Mouse (Mus musculus) heart, embryonic 12.5 days (tissue): ENCODE data around the gene Man1c1. TPM values are rescaled to one million over a fixed set of nuclear protein-coding genes. Genes with fewer than 3 reads are reported as not detected.
A peak's percentile ranks its signal among the peaks of the same experiment; 100 is the strongest.

ENCODE experiments used
- ATAC-seq: fragments of 200-750 bp; cut with Nextera tagmentation; 2 replicates; pipeline ENCODE4 v1.8.0; 2017; ENCODE audit warnings: moderate TSS enrichment, moderate library complexity; ENCODE audit not compliant: insufficient number of reproducible peaks, low FRiP score
- H3K27ac ChIP-seq: fragments of 300-500 bp; sonication (generic); 2 replicates; pipeline ENCODE4 v1.5.1; 2016; ENCODE audit warnings: mild to moderate bottlenecking, moderate library complexity; ENCODE audit not compliant: poor library complexity, severe bottlenecking
- H3K27me3 ChIP-seq: fragments of 300-500 bp; sonication (generic); replicated peaks from 2 replicates; pipeline ENCODE4 v1.6.1; 2016; ENCODE audit warnings: mild to moderate bottlenecking, moderate library complexity
- H3K36me3 ChIP-seq: fragments of 300-500 bp; sonication (generic); 2 replicates; pipeline ENCODE4 v1.6.1; 2016; ENCODE audit warnings: mild to moderate bottlenecking, moderate library complexity
- H3K4me1 ChIP-seq: fragments of 300-500 bp; sonication (generic); replicated peaks from 2 replicates; pipeline ENCODE4 v1.6.1; 2016; ENCODE audit warnings: mild to moderate bottlenecking
- H3K4me2 ChIP-seq: fragments of 300-500 bp; sonication (generic); 2 replicates; pipeline ENCODE4 v1.6.1; 2016; ENCODE audit warnings: mild to moderate bottlenecking, moderate library complexity
- H3K4me3 ChIP-seq: fragments of 300-500 bp; sonication (generic); 2 replicates; pipeline ENCODE4 v1.5.1; 2016; ENCODE audit warnings: mild to moderate bottlenecking
- H3K9ac ChIP-seq: fragments of 300-500 bp; sonication (generic); 2 replicates; pipeline ENCODE4 v1.6.1; 2016; ENCODE audit warnings: mild to moderate bottlenecking, moderate library complexity
- H3K9me3 ChIP-seq: fragments of 300-500 bp; sonication (generic); replicated peaks from 2 replicates; pipeline ENCODE4 v1.6.1; 2016; ENCODE audit warnings: mild to moderate bottlenecking, moderate library complexity
- WGBS: fragments of 180-500 bp; shearing (Covaris S2); methylation state at CpG from one replicate; pipeline ENCODE4 v1.1.7; 2016; 5-methylcytosine and 5-hydroxymethylcytosine counted together
- polyA plus RNA-seq: library from polyadenylated mRNA; unstranded; fragments of >200 nt; fragmentation: Nextera tagmentation; extraction: Ambion mirVana; gene quantifications from 2 replicates; pipeline ENCODE4 v1.2.1, GENCODE M21; 2016

Gene Man1c1
- polyA plus RNA-seq, 1 experiment from 2014 or later: 12.2 TPM

DNA sequence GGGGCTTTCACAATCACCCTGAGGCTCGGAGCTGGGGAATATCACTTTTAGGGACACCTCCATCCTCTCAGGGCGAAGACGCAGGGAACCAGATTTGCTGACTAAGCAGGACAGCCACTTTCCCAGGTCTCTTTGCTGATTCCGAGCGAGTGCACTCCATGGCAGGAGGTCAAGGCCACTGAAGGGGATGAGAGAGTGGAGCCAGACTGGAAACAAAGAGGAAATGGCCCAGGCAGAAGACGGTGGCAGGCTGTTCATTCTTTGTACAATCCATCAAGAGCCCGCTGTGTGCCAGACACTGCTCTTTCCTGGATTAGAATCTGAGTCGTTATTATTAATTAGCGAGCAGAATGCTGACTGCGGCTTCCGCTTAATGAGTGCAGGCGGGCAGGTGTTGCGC, 70.1 kb downstream of the Man1c1 start:
- Histone ChIP-seq H3K9ac (no peak overlapping the region), H3K36me3 (peaks cover 5% of the 10 kb centered on the region; the same call in 1 of the 2 replicates), H3K4me1 (peaks cover 85% of the 10 kb centered on the region), H3K27ac (no peak overlapping the region), H3K4me3 (no peak overlapping the region), H3K9me3 (no peaks in the 10 kb centered on the region; the same call in 1 of the 2 replicates), H3K4me2 (no peak overlapping the region), H3K27me3 (no peaks in the 10 kb centered on the region)
- ATAC-seq: no peak
- 79% methylated on average over 13 of the region's 13 CpGs for WGBS

DNA sequence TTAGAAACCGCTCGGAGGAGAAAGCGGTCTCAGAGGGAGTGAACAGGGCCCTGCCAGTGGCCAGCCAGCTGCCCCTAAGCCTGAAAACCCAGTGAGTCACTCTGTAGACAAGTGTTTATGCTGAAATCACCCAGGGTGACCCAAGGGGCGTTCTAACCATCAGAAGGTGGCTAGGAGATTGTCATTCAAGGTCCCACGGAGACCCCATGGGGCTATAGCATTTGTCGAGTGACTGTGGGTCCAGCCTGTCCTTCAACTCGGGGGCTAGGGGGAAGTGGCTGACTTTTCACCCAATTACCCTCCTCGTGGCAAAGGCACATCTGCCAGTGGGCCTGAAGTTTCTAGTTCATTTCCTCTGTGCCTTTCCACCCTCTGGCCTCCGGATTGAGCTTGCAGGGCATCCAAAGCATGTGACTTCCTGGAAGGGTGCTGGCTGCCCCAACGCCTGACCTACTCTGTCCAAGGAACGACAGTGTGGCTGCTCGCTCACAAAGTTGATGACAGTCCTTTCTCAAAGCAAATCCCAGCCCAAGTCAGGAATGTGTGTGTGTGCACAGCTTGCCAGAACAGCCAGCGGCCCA, 71.9 kb downstream of the Man1c1 start:
- peak; percentile 56 for ATAC-seq
- peak overlapping the region; percentile 17 for H3K9ac ChIP-seq
- 25% methylated on average over 13 of the region's 13 CpGs for WGBS

DNA sequence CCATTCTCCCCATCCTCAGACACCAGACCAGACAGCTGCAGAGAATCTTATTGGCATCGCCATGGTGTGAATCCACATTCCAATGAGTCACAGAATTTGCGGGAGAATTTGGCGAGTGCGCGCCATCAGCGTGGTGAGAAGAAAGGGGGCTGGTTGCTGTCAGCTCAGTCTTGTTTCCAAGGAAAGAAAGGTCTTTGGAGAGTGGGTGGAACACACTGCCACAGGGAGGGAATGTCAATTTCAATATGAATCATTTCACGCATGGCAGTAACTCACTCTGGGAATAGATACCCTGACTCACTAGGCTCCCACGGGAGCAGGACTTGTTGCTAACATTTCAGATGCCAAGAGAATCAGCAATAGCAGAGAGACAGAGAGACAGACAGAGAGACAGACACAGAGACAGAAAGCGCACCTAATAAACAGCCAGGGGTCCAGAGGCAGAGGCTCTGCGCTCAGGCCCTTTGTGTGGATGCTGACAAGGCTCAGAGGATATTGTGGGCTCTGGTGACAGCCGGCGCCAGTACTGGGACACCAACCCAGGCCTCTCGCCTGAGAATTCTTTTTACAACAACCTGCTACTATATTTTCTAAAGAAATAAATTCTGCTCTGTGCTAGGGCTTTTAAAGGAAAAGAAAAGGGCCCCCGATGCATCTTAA, 72.5 kb downstream of the Man1c1 start:
- 64% methylated on average over 14 of the region's 14 CpGs for WGBS
- Histone ChIP-seq H3K9ac (peak overlapping the region; percentile 17; the same call in 1 of the 2 replicates), H3K4me3 (no peak overlapping the region), H3K36me3 (no peaks in the 10 kb centered on the region), H3K9me3 (no peaks in the 10 kb centered on the region), H3K27me3 (no peaks in the 10 kb centered on the region), H3K27ac (peak overlapping the region; percentile 94), H3K4me1 (peaks cover 91% of the 10 kb centered on the region), H3K4me2 (peak overlapping the region; percentile 8; the same call in 1 of the 2 replicates)
- ATAC-seq: no peak

More for the DNA sequence above, 71.9 kb downstream of the Man1c1 start:
- no peak overlapping the region for H3K4me3 ChIP-seq
- H3K27ac ChIP-seq: peak overlapping the region; percentile 94
- no peaks in the 10 kb centered on the region for H3K27me3 ChIP-seq
- no peaks in the 10 kb centered on the region for H3K9me3 ChIP-seq
- peak overlapping the region; percentile 8; the same call in 1 of the 2 replicates for H3K4me2 ChIP-seq
- H3K36me3 ChIP-seq: no peaks in the 10 kb centered on the region
- peaks cover 91% of the 10 kb centered on the region for H3K4me1 ChIP-seq

DNA sequence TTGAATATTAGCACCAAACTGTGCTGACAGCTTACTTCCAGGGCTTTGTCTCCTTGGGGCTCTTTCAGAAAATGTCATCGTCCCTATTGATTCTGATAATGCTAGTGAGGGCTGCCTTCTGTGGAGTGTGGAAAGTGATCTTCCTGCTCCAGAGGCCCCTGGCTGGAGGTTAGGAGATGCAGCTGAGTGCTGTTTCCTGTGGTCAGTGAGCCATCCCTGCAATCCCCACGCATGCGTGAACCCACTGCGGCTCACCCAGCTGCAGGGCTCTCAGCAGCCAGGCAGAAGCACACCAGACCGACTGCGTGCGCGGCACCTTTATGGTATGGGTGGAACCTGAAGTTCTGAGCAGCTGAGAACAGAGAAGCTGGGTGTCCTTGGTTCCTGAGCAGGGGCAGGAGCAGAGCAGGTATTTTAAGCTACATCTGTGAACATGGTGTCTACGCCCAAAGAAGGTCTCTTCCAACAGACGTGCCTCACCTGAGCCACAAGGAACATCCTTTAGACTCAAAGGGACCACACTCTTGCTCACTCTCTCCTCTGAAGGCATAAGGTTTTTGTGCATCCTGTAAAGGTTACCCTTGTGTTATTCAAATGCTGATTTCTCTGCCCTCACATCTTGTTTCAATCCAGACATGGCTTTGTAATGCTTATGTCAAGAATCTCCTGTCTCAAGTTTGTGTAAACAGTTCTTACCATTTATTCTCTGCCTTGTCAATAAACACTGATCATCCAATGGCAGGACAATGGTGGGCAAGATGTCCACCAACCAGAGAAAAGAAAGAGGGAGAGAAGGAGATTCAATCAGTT, 75.3 kb downstream of the Man1c1 start:
- Histone ChIP-seq H3K27ac (peak overlapping the region; percentile 95), H3K4me1 (peaks cover 92% of the 10 kb centered on the region)
- ATAC-seq: no peak

DNA sequence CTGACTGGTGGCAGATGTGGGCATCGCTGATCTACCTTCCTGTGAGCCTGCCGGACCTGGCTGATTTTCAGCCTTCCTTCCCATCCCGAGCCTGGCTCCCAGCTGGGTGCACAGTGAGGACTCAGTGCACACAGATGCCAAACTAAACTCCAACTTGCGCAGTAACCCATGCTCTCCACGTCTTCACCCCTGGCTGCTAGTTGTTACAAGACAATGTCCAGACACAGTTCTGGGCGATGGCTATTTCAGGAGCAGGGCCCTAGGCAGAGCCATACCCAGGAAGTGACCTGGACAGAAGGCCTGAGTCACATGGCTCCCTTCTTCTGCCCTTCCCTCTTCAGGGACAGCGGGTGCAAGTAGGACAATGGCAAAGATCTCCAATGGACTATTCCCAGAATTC, 76.0 kb downstream of the Man1c1 start:
- peak overlapping the region; percentile 95 for H3K27ac ChIP-seq
- H3K9ac ChIP-seq: peak overlapping the region; percentile 37; the same call in 1 of the 2 replicates

More for the DNA sequence above, 75.3 kb downstream of the Man1c1 start:
- Histone ChIP-seq H3K9ac (peak overlapping the region; percentile 56; the same call in 1 of the 2 replicates), H3K4me2 (no peak overlapping the region), H3K36me3 (no peaks in the 10 kb centered on the region), H3K4me3 (no peak overlapping the region), H3K27me3 (no peaks in the 10 kb centered on the region), H3K9me3 (no peaks in the 10 kb centered on the region)
- 53% methylated on average over 10 of the region's 10 CpGs for WGBS

DNA sequence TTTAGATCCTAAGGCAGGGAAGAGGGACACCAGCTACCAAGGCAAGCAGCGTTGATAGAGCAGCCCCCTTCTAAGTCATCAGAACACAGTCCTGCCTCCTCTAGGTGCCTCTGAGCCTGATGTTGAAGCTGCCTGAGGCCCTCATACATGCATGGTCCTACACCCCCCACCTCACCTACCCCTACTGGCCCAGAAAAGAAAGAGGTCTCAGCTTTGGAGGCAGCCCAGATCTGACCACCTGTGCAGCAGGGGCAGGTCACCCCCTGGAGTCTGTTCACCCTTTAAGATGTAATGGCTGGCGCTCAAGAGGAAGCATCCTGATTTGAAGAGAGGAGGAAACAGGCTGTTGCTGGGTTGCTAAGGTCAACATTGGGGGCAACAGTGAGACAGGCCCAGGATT, 77.2 kb downstream of the Man1c1 start:
- ATAC-seq: no peak
- no peak overlapping the region for H3K4me3 ChIP-seq
- no peak overlapping the region for H3K9ac ChIP-seq
- 39% methylated on average over 2 of the region's 2 CpGs for WGBS
- H3K9me3 ChIP-seq: 0 out of 2 replicates have a peak, but pooled peaks cover 3% of the 10 kb centered on the region
- H3K4me1 ChIP-seq: peaks cover 76% of the 10 kb centered on the region
- H3K27me3 ChIP-seq: no peaks in the 10 kb centered on the region
- H3K27ac ChIP-seq: peak overlapping the region; percentile 77
- H3K36me3 ChIP-seq: no peaks in the 10 kb centered on the region
- no peak overlapping the region for H3K4me2 ChIP-seq

More for the DNA sequence above, 76.0 kb downstream of the Man1c1 start:
- H3K9me3 ChIP-seq: no peaks in the 10 kb centered on the region
- no peaks in the 10 kb centered on the region for H3K27me3 ChIP-seq
- H3K4me1 ChIP-seq: peaks cover 87% of the 10 kb centered on the region
- peak; percentile 79 for ATAC-seq
- H3K4me3 ChIP-seq: no peak overlapping the region
- peak overlapping the region; percentile 18 for H3K4me2 ChIP-seq
- no peaks in the 10 kb centered on the region for H3K36me3 ChIP-seq
- WGBS: 21% methylated on average over 7 of the region's 7 CpGs

DNA sequence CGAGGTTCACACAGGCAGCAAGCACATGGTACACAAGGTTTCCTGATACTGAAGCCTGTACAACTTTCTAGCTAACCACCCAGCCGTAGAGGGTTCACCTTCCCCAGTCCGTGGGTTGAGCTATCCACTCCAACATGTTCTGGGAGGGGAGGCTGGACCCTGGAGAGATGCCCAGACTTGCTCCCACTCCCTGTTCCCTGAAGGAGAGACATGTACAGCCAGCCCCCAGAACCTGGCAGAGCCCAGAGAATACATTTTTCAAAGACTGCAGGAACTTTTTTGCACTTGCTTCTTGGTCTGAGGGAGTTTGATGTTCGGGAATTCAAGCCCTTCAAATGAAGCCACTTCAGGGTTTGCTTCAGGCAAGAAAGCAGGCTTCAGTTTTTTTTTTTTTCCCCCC, 77.7 kb downstream of the Man1c1 start:
- no peak for ATAC-seq
- WGBS: 46% methylated on average over 4 of the region's 4 CpGs
- no peak overlapping the region for H3K4me2 ChIP-seq
- H3K36me3 ChIP-seq: no peaks in the 10 kb centered on the region
- H3K27ac ChIP-seq: peak overlapping the region; percentile 77
- H3K9me3 ChIP-seq: 0 out of 2 replicates have a peak, but pooled peaks cover 3% of the 10 kb centered on the region
- H3K27me3 ChIP-seq: no peaks in the 10 kb centered on the region
- no peak overlapping the region for H3K9ac ChIP-seq
- H3K4me3 ChIP-seq: no peak overlapping the region
- peaks cover 71% of the 10 kb centered on the region for H3K4me1 ChIP-seq

DNA sequence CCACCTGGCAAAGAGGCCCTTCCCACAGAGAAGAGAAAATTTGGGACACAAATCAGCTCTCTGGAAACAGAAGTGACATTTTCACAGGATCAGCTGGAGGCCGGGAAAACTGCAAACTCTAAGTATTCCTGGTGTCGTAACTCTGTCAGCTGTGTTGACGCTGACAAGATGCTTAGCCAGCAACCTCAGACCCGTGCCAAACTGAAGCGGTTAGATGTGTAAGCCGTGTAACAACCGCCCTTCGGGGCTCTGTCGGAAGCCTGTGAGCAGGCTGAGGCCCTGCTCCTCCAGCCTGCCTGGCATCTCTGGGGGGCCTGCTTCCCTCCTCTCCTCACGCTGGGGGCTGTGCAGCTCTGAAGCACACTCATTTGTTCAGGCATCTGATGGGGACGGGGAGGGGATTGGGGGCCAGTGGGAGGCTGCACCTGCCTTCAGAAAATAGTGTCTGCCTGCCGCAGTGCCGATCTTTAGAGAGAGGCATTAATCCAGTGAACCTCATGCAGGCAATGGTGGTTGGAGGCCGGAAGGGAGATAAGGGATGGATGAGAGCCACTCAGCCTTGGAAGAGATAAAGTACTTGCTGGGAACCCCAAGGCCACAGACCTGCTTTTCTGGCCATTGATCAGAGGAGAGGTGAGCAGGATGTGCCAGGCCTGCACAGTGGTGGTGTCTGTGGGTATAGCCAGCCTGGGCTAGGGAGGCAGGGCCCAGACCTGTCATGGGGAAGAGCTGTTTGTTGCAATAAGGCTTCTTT, 79.8 kb downstream of the Man1c1 start:
- Histone ChIP-seq H3K9me3 (0 out of 2 replicates have a peak, but pooled peaks cover 3% of the 10 kb centered on the region), H3K27ac (peak overlapping the region; percentile 59)

DNA sequence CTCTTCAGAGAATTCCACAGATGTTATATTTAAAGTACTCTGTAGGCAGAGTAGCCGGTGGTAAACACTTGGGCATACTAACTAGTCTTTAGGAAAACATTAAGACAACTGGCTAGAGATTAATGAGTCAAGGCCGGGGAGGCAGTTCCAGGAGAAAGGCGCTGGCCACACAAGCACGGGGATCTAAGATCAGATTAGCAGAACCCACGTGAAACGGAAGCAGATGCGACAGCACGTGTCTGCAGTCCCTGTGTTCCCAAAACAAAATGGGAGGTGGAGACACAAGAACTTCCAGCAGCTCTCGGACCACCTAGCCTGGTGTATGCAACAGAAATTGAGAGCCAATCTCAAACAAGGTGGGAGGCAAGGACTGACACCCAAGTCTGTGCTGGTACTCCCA, 82.4 kb downstream of the Man1c1 start:
- H3K9ac ChIP-seq: no peak overlapping the region
- H3K36me3 ChIP-seq: 0 out of 2 replicates have a peak, but pooled peaks cover 3% of the 10 kb centered on the region
- no peak overlapping the region for H3K4me2 ChIP-seq
- no peak overlapping the region for H3K4me3 ChIP-seq
- ATAC-seq: no peak
- H3K9me3 ChIP-seq: 0 out of 2 replicates have a peak, but pooled peaks cover 3% of the 10 kb centered on the region
- WGBS: 77% methylated on average over 9 of the region's 9 CpGs
- H3K4me1 ChIP-seq: peaks cover 50% of the 10 kb centered on the region
- no peak overlapping the region for H3K27ac ChIP-seq
- no peaks in the 10 kb centered on the region for H3K27me3 ChIP-seq

More for the DNA sequence above, 79.8 kb downstream of the Man1c1 start:
- 15% methylated on average over 14 of the region's 14 CpGs for WGBS
- H3K27me3 ChIP-seq: no peaks in the 10 kb centered on the region
- peaks cover 63% of the 10 kb centered on the region for H3K4me1 ChIP-seq
- ATAC-seq: no peak
- peak overlapping the region; percentile 50 for H3K9ac ChIP-seq
- 0 out of 2 replicates have a peak, but pooled peaks cover 3% of the 10 kb centered on the region for H3K36me3 ChIP-seq
- no peak overlapping the region for H3K4me3 ChIP-seq
- H3K4me2 ChIP-seq: no peak overlapping the region

DNA sequence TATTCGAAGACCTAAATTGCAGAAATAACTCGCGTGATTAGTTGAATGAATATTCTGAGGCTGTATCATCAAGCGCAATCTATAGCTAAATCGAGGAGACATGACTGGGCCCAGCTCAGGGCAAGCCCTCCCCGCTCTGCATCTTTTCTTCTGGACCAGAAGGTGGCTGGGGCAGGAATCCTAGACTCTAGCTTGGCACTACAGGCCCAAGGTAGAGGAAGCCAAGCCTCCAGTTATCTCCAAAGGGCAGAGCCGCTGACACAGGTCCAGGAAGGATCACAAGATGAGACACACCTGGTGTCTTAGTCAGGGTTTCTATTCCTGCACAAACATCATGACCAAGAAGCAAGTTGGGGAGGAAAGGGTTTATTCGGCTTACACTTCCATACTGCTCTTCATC, 83.8 kb downstream of the Man1c1 start:
- Histone ChIP-seq H3K36me3 (0 out of 2 replicates have a peak, but pooled peaks cover 3% of the 10 kb centered on the region), H3K27me3 (no peaks in the 10 kb centered on the region), H3K4me3 (no peak overlapping the region), H3K27ac (no peak overlapping the region), H3K9me3 (0 out of 2 replicates have a peak, but pooled peaks cover 3% of the 10 kb centered on the region), H3K4me1 (peaks cover 41% of the 10 kb centered on the region), H3K4me2 (no peak overlapping the region), H3K9ac (no peak overlapping the region)
- 83% methylated on average over 8 of the region's 8 CpGs for WGBS
- no peak for ATAC-seq
